ENCODE assay signal across 7 mouse cellular contexts in genomic region chr5:122849521-122850318, GRCm38 (mm10). TPM values are rescaled to one million over a fixed set of nuclear protein-coding genes. Genes with fewer than 3 reads are reported as not detected.
DNase-seq lines count a peak whose midpoint lies in the region; ATAC-seq lines count a peak whose summit lies in the region.

TSS of gene Rnf34 (plus strand) at chr5:122850048.

- H3K36me3 ChIP-seq in intestine, embryonic 15.5 days, result no peaks in the 10 kb centered on the region
- 0 out of 2 replicates have a peak, but pooled peaks cover under 1% of the 10 kb centered on the region for H3K36me3 ChIP-seq in midbrain, embryonic 10.5 days

- peak; percentile 100 for ATAC-seq in intestine, embryonic 15.5 days

- peak within 1 kb of the TSS; percentile 88 for H3K4me2 ChIP-seq in intestine, embryonic 15.5 days (replicated peaks)

- under 1% methylated on average over 60 of the region's 61 CpGs for WGBS in intestine, embryonic 15.5 days
- 1% methylated on average over 60 of the region's 61 CpGs for WGBS in midbrain, embryonic 10.5 days

- peak within 1 kb of the TSS; percentile 94 for H3K27ac ChIP-seq in intestine, embryonic 15.5 days
- peak within 1 kb of the TSS; percentile 97 for H3K27ac ChIP-seq in midbrain, embryonic 10.5 days (replicated peaks)

- H3K4me1 ChIP-seq in intestine, embryonic 15.5 days (replicated peaks), result peaks cover 10% of the 10 kb centered on the region; the same call in 1 of the 2 replicates
- H3K4me1 ChIP-seq in midbrain, embryonic 10.5 days, result peaks cover 27% of the 10 kb centered on the region

- H3K9me3 ChIP-seq in intestine, embryonic 15.5 days, result no peaks in the 10 kb centered on the region
- no peaks in the 10 kb centered on the region for H3K9me3 ChIP-seq in midbrain, embryonic 10.5 days (replicated peaks)

- intact Hi-C loops in gastrocnemius, postnatal 36 days (cut with DNase I), result loop anchor here (2.0 kb wide), 2 partner anchors 29 to 37 kb away; partner anchors contain the start of gene Anapc5
- intact Hi-C loops in left cerebral cortex, postnatal 25 days (cut with DNase I), result loop anchor here (1.0 kb wide), 1 partner anchor 28 kb away; the partner anchor contains the start of gene Anapc5

- no peaks in the 10 kb centered on the region for H3K27me3 ChIP-seq in intestine, embryonic 15.5 days (replicated peaks)
- H3K27me3 ChIP-seq in midbrain, embryonic 10.5 days (ENCODE audit: low read depth, poor library complexity, severe bottlenecking), result no peaks in the 10 kb centered on the region

- H3K4me3 ChIP-seq in intestine, embryonic 15.5 days (replicated peaks), result peak within 1 kb of the TSS; percentile 97
- peak within 1 kb of the TSS; percentile 94 for H3K4me3 ChIP-seq in midbrain, embryonic 10.5 days

- peak within 1 kb of the TSS; percentile 87 for H3K9ac ChIP-seq in intestine, embryonic 15.5 days

- DNase-seq in adrenal gland, adult 2 months, result peak; percentile 99
- DNase-seq in embryo, embryonic 11.5 days (ENCODE audit: low read depth, low spot score), result peak; percentile 98
- peak; percentile 88 to 97 for DNase-seq in gastrocnemius, postnatal 36 days
- DNase-seq in left cerebral cortex, postnatal 25 days (ENCODE audit: low spot score in 2 of 2), result peak; percentile 97 to 99
- DNase-seq in midbrain, embryonic 10.5 days (ENCODE audit: low spot score), result peak; percentile 99
- DNase-seq in right cerebral cortex, postnatal 4 days, result peak; percentile 96

RNA-seq across cellular contexts. Expression of gene Rnf34, which starts in this region (rescaled TPM):
- total RNA-seq in adrenal gland, adult 2 months (2021), result 10 to 100 TPM; 17.9 to 33.8 TPM
- polyA plus RNA-seq in adrenal gland, adult 2 months (2012; rRNA removed), result 3.7 and 4.4 TPM in 2 replicates
- total RNA-seq in gastrocnemius, postnatal 36 days (2021), result 10 to 100 TPM; 16.2 to 19.4 TPM
- 25.9 and 30.7 TPM in 2 replicates for polyA plus RNA-seq in intestine, embryonic 15.5 days (2015; fragmentation: Nextera tagmentation; extraction: Ambion mirVana)
- total RNA-seq in left cerebral cortex, postnatal 25 days (2021), result 10 to 100 TPM; 55.5 to 56.3 TPM
- polyA plus RNA-seq in midbrain, embryonic 10.5 days (2016; fragmentation: Nextera tagmentation; extraction: Ambion mirVana), result 50.6 and 56.7 TPM in 2 replicates

Comparison
In these comparisons a context has a peak if more than half of its experiments do, and no peak if none do; other contexts are left out.
1. Peak in every context shown above with its lines: DNase-seq, ATAC-seq, H3K4me3 ChIP-seq and H3K27ac ChIP-seq.